Mouse (Mus musculus) heart, adult 2 months (tissue): ENCODE measurements around the gene Ddx6. TPM values are rescaled to one million over a fixed set of nuclear protein-coding genes. Genes with fewer than 3 reads are reported as not detected.
A peak's percentile ranks its signal among the peaks of the same experiment; 100 is the strongest.
"Not testable (repeated sequence)": the region's sequence is repeated elsewhere in the genome, so short reads cannot be mapped to it uniquely, and the experiment has no call there.

Source experiments
- DNase-seq, 2 experiments: peaks; one replicate each; pipeline ENCODE4 v3.0.0; 2021
- H3K27ac ChIP-seq: fragments of 200-600 bp; 2 replicates; pipeline ENCODE4 v1.8.1; 2022
- H3K27me3 ChIP-seq: fragments of 200-500 bp; 2 replicates; pipeline ENCODE4 v1.6.1; 2012; ENCODE audit warnings: mild to moderate bottlenecking, low read length, inconsistent platforms, mixed read lengths; ENCODE audit not compliant: control insufficient read depth, insufficient read depth
- H3K36me3 ChIP-seq: fragments of 200-500 bp; 2 replicates; pipeline ENCODE4 v1.6.1; 2012; ENCODE audit warnings: low read length, inconsistent platforms; ENCODE audit not compliant: control insufficient read depth, insufficient read depth
- H3K4me1 ChIP-seq: fragments of 200-500 bp; 2 replicates; pipeline ENCODE4 v1.6.1; 2011; ENCODE audit warnings: low read length; ENCODE audit not compliant: control insufficient read depth, insufficient read depth
- H3K4me3 ChIP-seq: fragments of 200-600 bp; 2 replicates; pipeline ENCODE4 v1.8.1; 2022
- H3K79me2 ChIP-seq: fragments of 200-500 bp; replicated peaks from 2 replicates; pipeline ENCODE4 v1.6.1; 2012; ENCODE audit warnings: mild to moderate bottlenecking, inconsistent platforms, low read length, moderate library complexity, mixed read lengths; ENCODE audit not compliant: control insufficient read depth, insufficient read depth
- H3K9ac ChIP-seq: fragments of 200-500 bp; 2 replicates; pipeline ENCODE4 v1.6.1; 2012; ENCODE audit warnings: low read depth, mild to moderate bottlenecking, control low read depth, inconsistent platforms, low read length, mixed read lengths
- CTCF ChIP-seq: fragments of 200-600 bp; IDR thresholded peaks from 2 replicates; pipeline ENCODE4 v1.8.1; 2022; ENCODE audit warnings: antibody characterized with exemption, mild to moderate bottlenecking, moderate library complexity
- EP300 ChIP-seq: fragments of 200-500 bp; IDR thresholded peaks from 2 replicates; pipeline ENCODE4 v1.6.1; 2011; ENCODE audit warnings: low read depth, low read length, control low read depth; ENCODE audit not compliant: insufficient read depth
- POLR2A ChIP-seq: fragments of 200-500 bp; IDR thresholded peaks from 2 replicates; pipeline ENCODE4 v1.6.1; 2011; ENCODE audit warnings: mild to moderate bottlenecking, low read depth, low read length, control low read depth; ENCODE audit not compliant: insufficient read depth
- WGBS: fragments of 180-500 bp; shearing (Covaris S2); methylation state at CpG from one replicate; pipeline ENCODE4 v1.1.7; 2018; 5-methylcytosine and 5-hydroxymethylcytosine counted together
- intact Hi-C: fragments of 180-260 bp; cut with DNase I; formaldehyde crosslinking; loops from one replicate; pipeline ENCODE4 v1.15.1; 2025
- polyA plus RNA-seq: library from polyadenylated mRNA; depleted of rRNA; stranded (reverse); fragments of >200 nt; gene quantifications from 2 replicates; pipeline ENCODE4 v1.2.3, GENCODE M21; 2012
- total RNA-seq, 2 experiments: library from RNA; stranded (reverse); gene quantifications; 2 replicates each; pipeline ENCODE4 v1.2.3; 2021

Ddx6 gene
- total and polyA plus RNA-seq, 3 experiments = 14.3 to 88.4 (median 75.6) TPM

DNA sequence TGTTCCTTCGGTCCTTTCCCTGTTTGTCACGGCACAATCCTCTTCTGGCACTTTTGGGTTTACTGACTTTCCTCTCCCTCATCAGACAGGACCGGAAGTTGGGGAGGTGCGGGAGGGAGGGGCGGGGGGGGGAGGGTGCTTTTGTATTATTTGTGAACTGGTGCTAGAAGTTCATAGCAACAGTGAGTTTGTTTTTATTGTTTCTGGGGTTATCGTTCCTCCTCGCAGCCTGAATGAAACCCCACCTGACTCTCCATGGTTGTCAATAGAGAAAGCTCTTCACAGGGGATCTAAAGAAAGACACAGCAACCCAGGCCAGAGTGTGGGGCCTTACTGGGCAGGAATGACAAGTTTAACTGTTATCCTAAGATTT, 36.6 kb upstream of the Ddx6 start:
- TF ChIP-seq CTCF (no peak), POLR2A (no peak), EP300 (no peak)
- Histone ChIP-seq H3K4me3 (no peak overlapping the region), H3K4me1 (peaks cover 8% of the 10 kb centered on the region), H3K27ac (peak overlapping the region; percentile 79), H3K36me3 (no peaks in the 10 kb centered on the region), H3K27me3 (no peaks in the 10 kb centered on the region), H3K79me2 (no peaks in the 10 kb centered on the region), H3K9ac (peak overlapping the region; percentile 52; the same call in 1 of the 2 replicates)
- WGBS = 17% methylated on average over 7 of the region's 7 CpGs
- DNase-seq = no peak
- intact Hi-C loops = no loop called here

DNA sequence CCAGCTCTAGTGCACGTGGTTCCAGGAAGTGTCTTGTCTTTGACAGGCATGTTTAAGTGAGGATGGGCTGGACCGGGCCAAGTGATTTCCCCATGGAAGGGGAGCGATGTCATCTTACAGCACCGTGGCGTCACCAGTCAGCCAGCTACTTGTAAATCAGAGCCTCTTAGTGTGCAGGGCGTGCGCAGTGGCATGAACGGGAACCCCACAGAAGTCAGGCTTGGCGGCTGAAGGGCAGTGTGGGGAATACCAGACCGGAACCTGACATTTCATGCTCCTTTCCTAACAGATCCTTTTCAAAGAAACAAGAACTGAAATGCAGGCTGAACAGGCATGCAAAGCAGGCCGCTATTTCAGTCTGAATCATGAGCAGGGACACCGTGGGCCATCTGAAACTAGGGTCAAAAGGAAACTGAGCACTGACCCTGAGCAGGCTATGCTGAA, 33.7 kb upstream of the Ddx6 start:
- no peak for TF ChIP-seq EP300
- TF ChIP-seq CTCF = no peak
- TF ChIP-seq POLR2A = no peak
- WGBS = 73% methylated on average over 12 of the region's 12 CpGs

DNA sequence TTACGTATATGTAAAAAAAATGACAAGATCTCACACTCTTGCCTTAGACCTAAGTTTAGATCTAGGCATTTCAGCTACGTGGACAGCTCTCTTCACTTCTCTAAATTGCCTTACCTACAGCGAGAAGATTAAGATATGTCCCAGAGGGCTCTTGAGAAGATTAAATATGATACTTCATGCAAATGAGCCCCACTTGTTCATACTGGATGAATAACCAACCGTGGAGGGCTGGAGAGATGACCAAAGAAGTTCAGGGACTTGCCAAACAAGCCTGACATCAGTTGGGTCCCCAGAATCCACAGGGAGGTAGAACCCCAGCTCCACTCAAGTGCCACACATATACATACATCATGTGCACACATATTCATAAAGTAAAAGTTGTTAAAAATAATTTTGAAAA, 31.4 kb upstream of the Ddx6 start:
- Histone ChIP-seq H3K36me3 (no peaks in the 10 kb centered on the region), H3K27ac (no peak overlapping the region), H3K79me2 (no peaks in the 10 kb centered on the region), H3K4me3 (no peak overlapping the region), H3K9ac (no peak overlapping the region), H3K4me1 (peaks cover 1% of the 10 kb centered on the region; the same call in 1 of the 2 replicates), H3K27me3 (no peaks in the 10 kb centered on the region)
- intact Hi-C loops = no loop called here
- WGBS = 78% methylated on average over 4 of the region's 4 CpGs
- no peak for DNase-seq
- no peak for TF ChIP-seq POLR2A
- no peak for TF ChIP-seq EP300
- no peak for TF ChIP-seq CTCF

More for the DNA sequence above, 33.7 kb upstream of the Ddx6 start:
- peak in 1 of 2 experiments; percentile 61 for DNase-seq
- Histone ChIP-seq H3K79me2 (no peaks in the 10 kb centered on the region), H3K27me3 (no peaks in the 10 kb centered on the region), H3K4me3 (no peak overlapping the region), H3K9ac (no peak overlapping the region), H3K27ac (no peak overlapping the region), H3K4me1 (peaks cover 3% of the 10 kb centered on the region), H3K36me3 (no peaks in the 10 kb centered on the region)
- intact Hi-C loops = no loop called here

DNA sequence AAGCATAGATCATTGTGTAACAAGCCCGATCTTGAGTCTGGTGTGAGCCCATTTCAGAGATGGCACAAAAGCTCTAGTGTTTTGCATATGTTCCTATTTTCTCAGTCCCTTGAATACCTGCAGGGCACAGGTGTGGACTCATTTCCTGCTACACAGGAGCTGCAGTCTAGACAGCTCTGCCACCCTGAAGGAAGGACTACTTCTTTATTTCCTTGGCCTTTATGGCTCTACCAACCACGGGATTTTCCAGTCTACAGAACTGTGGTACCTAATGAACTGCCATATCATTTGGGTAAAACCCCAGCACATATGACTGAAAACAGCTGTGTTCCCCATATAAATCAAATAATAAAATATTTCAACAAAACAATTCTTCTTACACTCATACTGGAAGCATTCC, 29.6 kb upstream of the Ddx6 start:
- WGBS = 85% methylated on average over 2 of the region's 2 CpGs
- H3K27me3 ChIP-seq = no peaks in the 10 kb centered on the region
- TF ChIP-seq EP300 (no peak), POLR2A (no peak), CTCF (no peak)
- H3K36me3 ChIP-seq = no peaks in the 10 kb centered on the region
- no peaks in the 10 kb centered on the region for H3K79me2 ChIP-seq
- intact Hi-C loops = no loop called here
- H3K4me1 ChIP-seq = peaks cover 1% of the 10 kb centered on the region; the same call in 1 of the 2 replicates
- H3K9ac ChIP-seq = no peak overlapping the region
- H3K27ac ChIP-seq = no peak overlapping the region
- H3K4me3 ChIP-seq = no peak overlapping the region
- DNase-seq = no peak

DNA sequence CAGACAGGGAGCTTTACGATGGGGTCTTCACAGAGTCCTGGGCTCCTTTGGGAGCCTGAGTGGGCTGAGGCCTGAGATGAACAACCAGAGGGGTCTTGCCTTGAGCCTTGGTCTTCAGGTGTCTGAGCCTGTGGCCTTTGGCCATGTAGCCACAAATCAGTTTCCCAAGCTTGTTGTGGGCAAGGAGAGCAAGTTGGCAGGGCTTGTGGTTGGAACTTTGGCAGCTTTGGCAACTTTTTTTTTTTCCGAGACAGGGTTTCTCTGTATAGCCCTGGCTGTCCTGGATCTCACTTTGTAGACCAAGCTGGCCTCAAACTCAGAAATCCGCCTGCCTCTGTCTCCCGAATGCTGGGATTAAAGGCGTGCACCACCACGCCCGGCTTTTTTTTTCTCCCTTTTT, 28.6 kb upstream of the Ddx6 start:
- WGBS = 89% methylated on average over 7 of the region's 7 CpGs
- H3K27me3 ChIP-seq, intact Hi-C loops, H3K27ac ChIP-seq, H3K4me1 ChIP-seq, H3K9ac ChIP-seq, H3K36me3 ChIP-seq, H3K4me3 ChIP-seq, DNase-seq, H3K79me2 ChIP-seq: not testable (repeated sequence)

DNA sequence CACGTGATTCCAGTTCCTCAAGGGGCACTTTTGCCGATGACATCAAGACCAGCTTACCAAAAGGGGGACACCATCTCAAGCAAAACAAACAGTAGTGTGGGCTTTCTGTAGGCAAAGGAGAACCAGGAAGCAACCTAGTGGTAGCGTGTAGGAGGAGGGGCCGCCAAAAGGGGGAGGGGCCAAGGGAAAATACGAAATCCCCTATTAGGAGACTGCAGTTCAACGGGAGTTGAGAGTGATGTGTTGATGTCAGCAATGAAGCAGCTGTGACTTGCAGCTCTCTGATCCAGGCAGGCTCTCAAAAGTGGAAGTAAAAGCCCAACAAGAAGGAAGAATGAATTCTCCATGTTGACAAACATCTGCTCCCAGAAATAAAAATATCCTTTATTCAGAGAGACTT, 25.3 kb upstream of the Ddx6 start:
- TF ChIP-seq POLR2A (no peak), EP300 (no peak), CTCF (no peak)
- peak; percentile 51 to 66 for DNase-seq
- Histone ChIP-seq H3K4me1 (no peaks in the 10 kb centered on the region), H3K36me3 (no peaks in the 10 kb centered on the region), H3K9ac (no peak overlapping the region), H3K27ac (no peak overlapping the region), H3K4me3 (no peak overlapping the region), H3K27me3 (no peaks in the 10 kb centered on the region), H3K79me2 (no peaks in the 10 kb centered on the region)
- WGBS = 14% methylated on average over 6 of the region's 6 CpGs
- intact Hi-C loops = no loop called here

DNA sequence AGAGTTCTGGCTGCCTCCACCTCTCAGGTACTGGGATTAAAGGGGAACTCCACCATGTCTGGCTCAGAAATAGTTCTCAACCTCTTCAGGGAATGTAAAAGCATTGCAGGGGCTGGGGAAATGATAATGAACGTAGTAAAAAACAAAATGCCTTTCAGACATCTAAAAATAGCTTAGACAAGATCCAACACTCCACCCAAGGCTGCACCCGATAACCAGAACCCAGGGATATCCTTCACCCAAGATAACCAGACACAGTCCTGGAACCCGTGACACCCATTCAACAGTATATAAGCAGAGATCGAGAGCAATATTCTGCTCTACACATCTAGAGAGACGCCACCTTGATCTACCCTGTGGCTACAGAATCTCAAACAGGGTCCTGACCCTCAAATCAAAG, 24.6 kb upstream of the Ddx6 start:
- TF ChIP-seq EP300 (no peak), CTCF (no peak), POLR2A (no peak)
- no peak for DNase-seq
- no peak overlapping the region for H3K4me3 ChIP-seq
- H3K4me1 ChIP-seq = no peaks in the 10 kb centered on the region
- H3K27me3 ChIP-seq = no peaks in the 10 kb centered on the region
- H3K36me3 ChIP-seq = no peaks in the 10 kb centered on the region
- intact Hi-C loops = no loop called here
- no peak overlapping the region for H3K27ac ChIP-seq
- WGBS = 68% methylated on average over 5 of the region's 5 CpGs
- H3K9ac ChIP-seq = no peak overlapping the region
- H3K79me2 ChIP-seq = no peaks in the 10 kb centered on the region
